Mouse (Mus musculus): Measurements from ENCODE around the gene Kpnb1.

GRCm38 (mm10) chr11:97120641-97121040 is 67.0 kb downstream of the Kpnb1 start:
- TF ChIP-seq CTCF (IDR thresholded peaks at IDR 0.05; ENCODE audit: low read depth) = no peak
- TF ChIP-seq EP300 (IDR thresholded peaks at IDR 0.05; ENCODE audit: low read depth) = no peak
